Mouse (Mus musculus): ENCODE measurements at regions not wholly inside any gene's neighbourhood (a gene's known extent, or its start where the extent isn't known, plus 50 kb on each side); places are given as distances from the start of the nearest gene placed in this dataset.

- peak; percentile 54 to 72 for DNase-seq
These were observed 83.3 kb upstream of the Smim23 start for GRCm38 (mm10) chr11:32907520-32908233.

- peak; percentile 74 to 75 for DNase-seq
These were observed 79.6 kb upstream of the Smim23 start for GRCm38 (mm10) chr11:32903970-32904369.

GRCm38 (mm10) chr11:32903389-32903788 lies 79.0 kb upstream of the Smim23 start:
- peak in 1 of 2 experiments; percentile 30 for DNase-seq

- DNase-seq, result peak in 1 of 2 experiments; percentile 17
These were observed 78.5 kb upstream of the Smim23 start for GRCm38 (mm10) chr11:32902923-32903322.

GRCm38 (mm10) chr11:32900437-32900836 lies 76.0 kb upstream of the Smim23 start:
- no peak for DNase-seq

GRCm38 (mm10) chr11:32899604-32900216 lies 75.3 kb upstream of the Smim23 start:
- no peak for DNase-seq

GRCm38 (mm10) chr11:32895400-32895799 lies 71.0 kb upstream of the Smim23 start:
- peak in 1 of 2 experiments; percentile 13 for DNase-seq

- DNase-seq, result no peak
These were observed 68.9 kb upstream of the Smim23 start for GRCm38 (mm10) chr11:32893146-32893903.

GRCm38 (mm10) chr11:32892496-32892895 lies 68.1 kb upstream of the Smim23 start:
- no peak for DNase-seq

GRCm38 (mm10) chr11:32889248-32889647 lies 64.8 kb upstream of the Smim23 start:
- DNase-seq, result no peak

- no peak for DNase-seq
These were observed 60.3 kb upstream of the Smim23 start for GRCm38 (mm10) chr11:32884744-32885143.

- no peak for DNase-seq
These were observed 58.9 kb upstream of the Smim23 start for GRCm38 (mm10) chr11:32883062-32883852.

- DNase-seq, result no peak
These were observed 54.6 kb upstream of the Smim23 start for GRCm38 (mm10) chr11:32878967-32879366.

Measured in cerebellum, postnatal 25 days (tissue).